Mouse (Mus musculus) kidney, adult 2 months (tissue): ENCODE data around the gene Gm10322.

ENCODE experiments used
- CTCF ChIP-seq: fragments of 200-500 bp; conservative IDR thresholded peaks from 2 replicates; pipeline ENCODE4 v1.5.1; 2011; ENCODE audit warnings: low read depth, mild to moderate bottlenecking, control low read depth, low read length, moderate library complexity, mixed read lengths; ENCODE audit not compliant: insufficient read depth, insufficient read length
- POLR2A ChIP-seq: fragments of 200-500 bp; IDR thresholded peaks from one replicate; pipeline ENCODE4 v1.6.1; 2011; ENCODE audit warnings: low read depth, low read length, control low read depth

DNA sequence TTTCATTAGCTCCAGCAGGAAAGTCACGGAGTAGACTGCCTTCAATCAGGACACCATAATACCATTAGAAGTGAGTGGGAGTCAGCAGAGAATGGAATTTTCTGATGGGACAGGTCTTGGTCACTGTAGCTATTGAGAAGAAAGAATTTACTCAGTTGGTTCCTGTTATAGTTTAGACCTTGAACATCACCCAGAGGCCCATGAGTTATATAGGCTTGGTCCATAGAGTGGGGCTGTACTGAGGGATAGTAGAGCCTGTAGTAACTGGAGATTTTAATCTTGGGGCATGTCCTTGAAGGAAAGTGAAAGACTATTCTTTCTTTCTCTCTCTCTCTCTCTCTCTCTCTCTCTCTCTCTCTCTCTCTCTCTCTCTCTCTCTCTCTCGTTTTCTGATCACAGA lies 28.8 kb downstream of the Gm10322 start:
- TF ChIP-seq POLR2A (no peak), CTCF (no peak)
